Mouse (Mus musculus): ENCODE measurements at regions not wholly inside any gene's neighbourhood (a gene's known extent, or its start where the extent isn't known, plus 50 kb on each side); places are given as distances from the start of the nearest gene placed in this dataset.
A peak's percentile ranks its signal among the peaks of the same experiment; 100 is the strongest.

GRCm38 (mm10) chr13:71549206-71549831 lies 414.2 kb downstream of the Irx1 start:
- no peaks in the 10 kb centered on the region for H3K9me3 ChIP-seq (replicated peaks; ENCODE audit: control insufficient read depth, low read length)
- ATAC-seq (replicated peaks; ENCODE audit: insufficient number of reproducible peaks, low FRiP score, low TSS enrichment) = no peak
- no peak overlapping the region for H3K9ac ChIP-seq (ENCODE audit: low read depth, low read length)
- no peaks in the 10 kb centered on the region for H3K27me3 ChIP-seq (ENCODE audit: control insufficient read depth, insufficient read depth, low read length)
- H3K27ac ChIP-seq (ENCODE audit: low read depth, low read length) = no peak overlapping the region
- no peaks in the 10 kb centered on the region for H3K36me3 ChIP-seq (ENCODE audit: control insufficient read depth, insufficient read depth, low read length)
- H3K4me1 ChIP-seq (ENCODE audit: control insufficient read depth, insufficient read depth, low read length) = no peaks in the 10 kb centered on the region
- no peak overlapping the region for H3K4me3 ChIP-seq (ENCODE audit: low read depth, low read length)
- 83% methylated on average over 10 of the region's 10 CpGs for WGBS (ENCODE audit: insufficient replicate concordance)
- H3K4me2 ChIP-seq = no peak overlapping the region

GRCm38 (mm10) chr13:71538226-71538625 lies 425.3 kb downstream of the Irx1 start:
- no peaks in the 10 kb centered on the region for H3K36me3 ChIP-seq (ENCODE audit: control insufficient read depth, insufficient read depth, low read length)
- H3K4me1 ChIP-seq (ENCODE audit: control insufficient read depth, insufficient read depth, low read length) = no peaks in the 10 kb centered on the region
- no peaks in the 10 kb centered on the region for H3K9me3 ChIP-seq (replicated peaks; ENCODE audit: control insufficient read depth, low read length)
- H3K27me3 ChIP-seq (ENCODE audit: control insufficient read depth, insufficient read depth, low read length) = no peaks in the 10 kb centered on the region
- ATAC-seq (replicated peaks; ENCODE audit: insufficient number of reproducible peaks, low FRiP score, low TSS enrichment) = no peak
- no peak overlapping the region for H3K4me2 ChIP-seq
- no peak overlapping the region for H3K4me3 ChIP-seq (ENCODE audit: low read depth, low read length)
- no peak overlapping the region for H3K27ac ChIP-seq (ENCODE audit: low read depth, low read length)
- WGBS (ENCODE audit: insufficient replicate concordance) = 64% methylated on average over 4 of the region's 4 CpGs
- H3K9ac ChIP-seq (ENCODE audit: low read depth, low read length) = no peak overlapping the region

- WGBS (ENCODE audit: insufficient replicate concordance) = 63% methylated on average over 7 of the region's 7 CpGs
- peaks cover 6% of the 10 kb centered on the region for H3K27me3 ChIP-seq (ENCODE audit: control insufficient read depth, insufficient read depth, low read length)
- H3K4me3 ChIP-seq (ENCODE audit: low read depth, low read length) = no peak overlapping the region
- no peaks in the 10 kb centered on the region for H3K9me3 ChIP-seq (replicated peaks; ENCODE audit: control insufficient read depth, low read length)
- H3K4me1 ChIP-seq (ENCODE audit: control insufficient read depth, insufficient read depth, low read length) = no peaks in the 10 kb centered on the region
- no peak for ATAC-seq (replicated peaks; ENCODE audit: insufficient number of reproducible peaks, low FRiP score, low TSS enrichment)
- H3K36me3 ChIP-seq (ENCODE audit: control insufficient read depth, insufficient read depth, low read length) = no peaks in the 10 kb centered on the region
- H3K4me2 ChIP-seq = no peak overlapping the region
- no peak overlapping the region for H3K9ac ChIP-seq (ENCODE audit: low read depth, low read length)
- no peak overlapping the region for H3K27ac ChIP-seq (ENCODE audit: low read depth, low read length)
These were observed 430.6 kb downstream of the Irx1 start for GRCm38 (mm10) chr13:71532796-71533351.

GRCm38 (mm10) chr13:71529397-71530122 lies 434.0 kb downstream of the Irx1 start:
- H3K4me2 ChIP-seq = no peak overlapping the region
- peaks cover 9% of the 10 kb centered on the region for H3K27me3 ChIP-seq (ENCODE audit: control insufficient read depth, insufficient read depth, low read length)
- WGBS (ENCODE audit: insufficient replicate concordance) = 62% methylated on average over 14 of the region's 14 CpGs
- no peak overlapping the region for H3K4me3 ChIP-seq (ENCODE audit: low read depth, low read length)
- H3K9ac ChIP-seq (ENCODE audit: low read depth, low read length) = no peak overlapping the region
- no peaks in the 10 kb centered on the region for H3K36me3 ChIP-seq (ENCODE audit: control insufficient read depth, insufficient read depth, low read length)
- no peak for ATAC-seq (replicated peaks; ENCODE audit: insufficient number of reproducible peaks, low FRiP score, low TSS enrichment)
- no peaks in the 10 kb centered on the region for H3K4me1 ChIP-seq (ENCODE audit: control insufficient read depth, insufficient read depth, low read length)
- H3K9me3 ChIP-seq (replicated peaks; ENCODE audit: control insufficient read depth, low read length) = no peaks in the 10 kb centered on the region
- H3K27ac ChIP-seq (ENCODE audit: low read depth, low read length) = no peak overlapping the region

GRCm38 (mm10) chr13:71517776-71518175 lies 445.7 kb downstream of the Irx1 start:
- Histone ChIP-seq H3K9me3 (replicated peaks; ENCODE audit: control insufficient read depth, low read length) (no peaks in the 10 kb centered on the region), H3K9ac (ENCODE audit: low read depth, low read length) (no peak overlapping the region), H3K4me1 (ENCODE audit: control insufficient read depth, insufficient read depth, low read length) (no peaks in the 10 kb centered on the region), H3K4me3 (ENCODE audit: low read depth, low read length) (no peak overlapping the region), H3K4me2 (no peak overlapping the region), H3K27ac (ENCODE audit: low read depth, low read length) (no peak overlapping the region), H3K27me3 (ENCODE audit: control insufficient read depth, insufficient read depth, low read length) (no peaks in the 10 kb centered on the region), H3K36me3 (ENCODE audit: control insufficient read depth, insufficient read depth, low read length) (no peaks in the 10 kb centered on the region)
- 78% methylated on average over 1 of the region's 1 CpGs for WGBS (ENCODE audit: insufficient replicate concordance)
- no peak for ATAC-seq (replicated peaks; ENCODE audit: insufficient number of reproducible peaks, low FRiP score, low TSS enrichment)

- WGBS (ENCODE audit: insufficient replicate concordance) = 66% methylated on average over 6 of the region's 6 CpGs
- Histone ChIP-seq H3K27me3 (ENCODE audit: control insufficient read depth, insufficient read depth, low read length) (no peaks in the 10 kb centered on the region), H3K27ac (ENCODE audit: low read depth, low read length) (no peak overlapping the region), H3K9me3 (replicated peaks; ENCODE audit: control insufficient read depth, low read length) (no peaks in the 10 kb centered on the region), H3K9ac (ENCODE audit: low read depth, low read length) (no peak overlapping the region), H3K4me2 (no peak overlapping the region), H3K4me3 (ENCODE audit: low read depth, low read length) (no peak overlapping the region), H3K36me3 (ENCODE audit: control insufficient read depth, insufficient read depth, low read length) (no peaks in the 10 kb centered on the region), H3K4me1 (ENCODE audit: control insufficient read depth, insufficient read depth, low read length) (no peaks in the 10 kb centered on the region)
- no peak for ATAC-seq (replicated peaks; ENCODE audit: insufficient number of reproducible peaks, low FRiP score, low TSS enrichment)
These were observed 450.3 kb downstream of the Irx1 start for GRCm38 (mm10) chr13:71513204-71513603.

GRCm38 (mm10) chr13:71507956-71508401 lies 455.5 kb downstream of the Irx1 start:
- ATAC-seq (replicated peaks; ENCODE audit: insufficient number of reproducible peaks, low FRiP score, low TSS enrichment) = no peak
- Histone ChIP-seq H3K4me3 (ENCODE audit: low read depth, low read length) (no peak overlapping the region), H3K36me3 (ENCODE audit: control insufficient read depth, insufficient read depth, low read length) (no peaks in the 10 kb centered on the region), H3K4me1 (ENCODE audit: control insufficient read depth, insufficient read depth, low read length) (no peaks in the 10 kb centered on the region), H3K27me3 (ENCODE audit: control insufficient read depth, insufficient read depth, low read length) (no peaks in the 10 kb centered on the region), H3K9ac (ENCODE audit: low read depth, low read length) (no peak overlapping the region), H3K9me3 (replicated peaks; ENCODE audit: control insufficient read depth, low read length) (no peaks in the 10 kb centered on the region), H3K27ac (ENCODE audit: low read depth, low read length) (no peak overlapping the region), H3K4me2 (no peak overlapping the region)
- 22% methylated on average over 9 of the region's 9 CpGs for WGBS (ENCODE audit: insufficient replicate concordance)

GRCm38 (mm10) chr13:71507421-71507931 lies 456.0 kb downstream of the Irx1 start:
- Histone ChIP-seq H3K36me3 (ENCODE audit: control insufficient read depth, insufficient read depth, low read length) (no peaks in the 10 kb centered on the region), H3K4me2 (peak overlapping the region; percentile 46), H3K27me3 (ENCODE audit: control insufficient read depth, insufficient read depth, low read length) (no peaks in the 10 kb centered on the region), H3K4me3 (ENCODE audit: low read depth, low read length) (no peak overlapping the region), H3K27ac (ENCODE audit: low read depth, low read length) (no peak overlapping the region), H3K4me1 (ENCODE audit: control insufficient read depth, insufficient read depth, low read length) (no peaks in the 10 kb centered on the region), H3K9ac (ENCODE audit: low read depth, low read length) (no peak overlapping the region), H3K9me3 (replicated peaks; ENCODE audit: control insufficient read depth, low read length) (no peaks in the 10 kb centered on the region)
- WGBS (ENCODE audit: insufficient replicate concordance) = 9% methylated on average over 10 of the region's 10 CpGs
- ATAC-seq (replicated peaks; ENCODE audit: insufficient number of reproducible peaks, low FRiP score, low TSS enrichment) = no peak
